Mouse (Mus musculus): ENCODE measurements around the gene Arhgap15.

DNA sequence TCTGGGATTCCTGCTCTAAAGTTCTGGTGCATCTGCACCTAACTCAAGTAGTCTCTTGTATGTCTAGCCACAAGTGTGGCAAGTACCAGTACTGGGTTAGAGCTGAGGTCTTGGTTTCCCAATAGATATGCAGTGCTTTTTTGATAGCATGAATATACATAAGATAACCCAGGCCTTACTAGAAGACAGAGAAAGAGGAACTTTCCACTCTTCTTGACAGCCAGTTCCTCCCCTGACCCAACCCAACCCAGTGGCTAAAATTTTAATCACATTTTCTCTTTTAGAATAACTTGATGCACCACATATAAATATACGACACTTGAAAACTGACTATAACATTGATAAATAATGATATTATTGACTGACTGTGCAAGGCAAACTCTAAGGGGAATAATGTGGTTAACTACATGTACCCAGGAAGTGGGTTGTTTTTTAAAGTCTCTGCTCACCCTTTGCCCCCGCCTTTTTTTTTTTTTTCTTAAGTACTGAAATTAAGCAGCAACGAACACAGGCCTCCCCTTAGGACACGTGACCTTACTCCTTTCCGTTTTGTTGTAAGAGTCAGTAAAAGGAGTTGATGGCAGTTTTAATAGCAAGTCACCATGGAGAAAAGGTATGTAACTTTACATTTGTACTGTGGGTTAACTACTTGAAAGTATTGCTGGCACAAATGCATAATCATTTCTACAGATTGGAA lies at the start of gene Arhgap15:
- TF ChIP-seq CTCF (IDR thresholded peaks at IDR 0.05; ENCODE audit: insufficient read depth, low read depth, low read length) (no peak), POLR2A (IDR thresholded peaks at IDR 0.05; ENCODE audit: insufficient read depth, low read depth, low read length) (no peak)
